Mouse (Mus musculus): ENCODE data around the gene Lrmda. TPM values are rescaled to one million over a fixed set of nuclear protein-coding genes. Genes with fewer than 3 reads are reported as not detected.

The Lrmda gene
- total RNA-seq, 1 experiment from 2014 or later, result 23.9 TPM

- ATAC-seq (replicated peaks in 1 of 2; ENCODE audit: insufficient read depth in 1 of 2, low FRiP score in 2 of 2, low TSS enrichment in 1 of 2, low read depth in 1 of 2, poor library complexity in 2 of 2, severe bottlenecking in 2 of 2), result peak; percentile 91 to 93
Measured at GRCm38 (mm10) chr14:22807726-22808594, 788.4 kb downstream of the Lrmda start.

DNA sequence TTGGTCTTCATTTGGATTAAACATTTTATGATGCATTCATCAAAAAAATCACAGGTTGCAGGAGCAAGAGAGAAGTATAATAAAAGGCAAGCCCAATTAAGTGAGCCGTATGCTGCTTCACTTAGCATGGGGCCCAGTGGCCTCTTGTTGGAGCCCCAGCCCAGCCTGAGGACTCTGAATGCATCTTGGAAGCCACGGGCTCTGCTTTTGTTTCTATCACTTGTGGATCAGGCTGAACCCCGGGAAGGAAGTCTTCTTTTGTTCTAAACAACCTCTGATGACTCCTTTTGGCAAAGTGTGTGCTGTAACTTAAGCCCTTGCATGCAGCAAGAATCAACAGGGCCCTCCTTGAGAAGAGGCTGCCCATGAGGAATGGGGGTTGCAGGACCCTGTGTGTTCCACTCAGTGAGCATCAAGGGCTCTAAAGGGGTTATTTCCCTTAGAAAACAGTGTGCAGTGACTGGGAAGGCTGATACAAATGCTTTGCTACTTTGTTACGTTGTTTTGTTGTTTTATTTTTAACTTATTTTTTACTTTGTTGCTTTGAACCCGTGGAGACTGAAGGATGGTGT is 789.2 kb downstream of the Lrmda start:
- no peak for ATAC-seq (replicated peaks in 1 of 2; ENCODE audit: insufficient read depth in 1 of 2, low FRiP score in 2 of 2, low TSS enrichment in 1 of 2, low read depth in 1 of 2, poor library complexity in 2 of 2, severe bottlenecking in 2 of 2)

DNA sequence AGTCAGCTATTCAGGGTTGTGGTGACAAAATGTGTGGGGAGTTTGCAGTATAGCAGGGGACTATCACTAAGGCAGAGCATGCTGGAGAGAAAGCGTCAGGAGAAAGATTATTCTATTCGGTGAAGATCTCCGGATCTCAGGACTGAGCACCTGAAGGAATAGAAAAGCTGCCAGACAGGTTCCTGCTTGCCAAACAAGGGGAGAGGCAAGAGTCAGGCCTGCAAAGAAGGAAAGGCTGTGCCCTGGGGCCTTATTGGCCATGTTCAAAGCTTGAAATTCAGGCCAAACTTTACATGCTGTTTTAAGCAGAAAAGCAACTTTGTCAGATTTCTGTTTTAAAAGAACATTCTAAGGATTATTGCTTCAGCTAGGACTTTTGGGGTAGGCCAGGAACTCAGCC is 789.7 kb downstream of the Lrmda start:
- ATAC-seq (replicated peaks in 1 of 2; ENCODE audit: insufficient read depth in 1 of 2, low FRiP score in 2 of 2, low TSS enrichment in 1 of 2, low read depth in 1 of 2, poor library complexity in 2 of 2, severe bottlenecking in 2 of 2), result no peak

- ATAC-seq (replicated peaks in 1 of 2; ENCODE audit: insufficient read depth in 1 of 2, low FRiP score in 2 of 2, low TSS enrichment in 1 of 2, low read depth in 1 of 2, poor library complexity in 2 of 2, severe bottlenecking in 2 of 2), result no peak
Measured at GRCm38 (mm10) chr14:22810531-22810930, 791.0 kb downstream of the Lrmda start.

DNA sequence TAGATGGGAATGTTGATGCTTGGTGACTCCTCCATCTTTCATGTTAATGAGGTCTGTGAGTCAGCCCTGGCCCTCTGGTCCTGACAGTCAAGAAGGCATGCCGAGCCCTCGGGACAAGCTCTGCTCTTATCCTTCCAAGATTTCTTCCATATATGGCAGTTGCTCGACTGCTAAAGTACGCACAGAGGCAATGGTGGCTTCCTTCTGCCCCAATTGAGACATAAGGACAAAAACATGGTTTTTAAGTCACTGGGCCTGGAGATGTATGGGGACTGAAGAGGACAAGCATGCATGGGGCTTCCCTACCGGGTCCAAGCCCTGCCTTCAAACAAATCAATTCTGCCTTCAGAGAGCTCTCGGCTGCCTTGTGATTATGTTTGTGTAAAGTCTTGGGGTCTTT is 793.3 kb downstream of the Lrmda start:
- no peak for ATAC-seq (replicated peaks in 1 of 2; ENCODE audit: insufficient read depth in 1 of 2, low FRiP score in 2 of 2, low TSS enrichment in 1 of 2, low read depth in 1 of 2, poor library complexity in 2 of 2, severe bottlenecking in 2 of 2)

DNA sequence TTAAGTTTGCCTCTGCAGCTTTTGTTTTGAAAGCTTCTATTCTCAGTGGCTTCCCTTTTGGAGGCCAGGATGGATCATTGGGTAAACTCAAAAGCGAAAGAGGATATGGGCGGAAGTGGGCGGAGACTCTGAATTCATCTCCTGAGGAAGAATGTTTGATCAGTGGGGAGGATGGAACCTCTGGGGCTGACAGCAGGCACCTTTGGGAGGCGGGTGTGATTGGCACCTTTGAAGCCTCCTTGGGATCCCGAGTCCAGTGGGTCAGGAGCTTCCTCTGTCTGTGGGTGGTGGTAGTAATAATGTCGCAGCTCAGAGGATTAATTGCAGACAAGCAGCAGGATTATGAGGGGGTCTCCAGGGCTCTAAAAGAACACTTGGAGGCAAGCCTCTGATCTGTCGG is 793.9 kb downstream of the Lrmda start:
- peak in 1 of 2 experiments; percentile 68; a peak in 2 of 4 replicates for ATAC-seq (replicated peaks in 1 of 2; ENCODE audit: insufficient read depth in 1 of 2, low FRiP score in 2 of 2, low TSS enrichment in 1 of 2, low read depth in 1 of 2, poor library complexity in 2 of 2, severe bottlenecking in 2 of 2)

- ATAC-seq (replicated peaks in 1 of 2; ENCODE audit: insufficient read depth in 1 of 2, low FRiP score in 2 of 2, low TSS enrichment in 1 of 2, low read depth in 1 of 2, poor library complexity in 2 of 2, severe bottlenecking in 2 of 2), result no peak
Measured at GRCm38 (mm10) chr14:22814811-22815345, 795.4 kb downstream of the Lrmda start.

GRCm38 (mm10) chr14:22817346-22818201 is 798.1 kb downstream of the Lrmda start:
- ATAC-seq (replicated peaks in 1 of 2; ENCODE audit: insufficient read depth in 1 of 2, low FRiP score in 2 of 2, low TSS enrichment in 1 of 2, low read depth in 1 of 2, poor library complexity in 2 of 2, severe bottlenecking in 2 of 2), result 0 out of 4 replicates have a peak, but pooled peaks of 1 of the 2 experiments have one; percentile 56

DNA sequence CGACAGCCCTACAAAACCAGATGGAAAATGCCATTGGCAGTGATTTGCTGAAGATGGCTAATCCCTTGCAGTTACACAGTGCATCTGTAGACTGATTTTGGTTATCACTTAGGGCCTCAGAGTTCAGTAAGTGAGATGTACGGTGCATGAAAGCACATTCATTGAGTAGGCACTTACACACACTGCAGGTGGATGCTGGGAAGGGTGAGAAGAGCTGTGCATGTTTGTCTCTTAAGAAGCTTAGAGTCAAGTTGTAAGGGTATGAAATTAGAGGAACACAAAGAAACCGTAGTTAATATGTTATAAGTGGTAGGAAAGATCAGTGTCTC is 798.7 kb downstream of the Lrmda start:
- ATAC-seq (replicated peaks in 1 of 2; ENCODE audit: insufficient read depth in 1 of 2, low FRiP score in 2 of 2, low TSS enrichment in 1 of 2, low read depth in 1 of 2, poor library complexity in 2 of 2, severe bottlenecking in 2 of 2), result no peak

DNA sequence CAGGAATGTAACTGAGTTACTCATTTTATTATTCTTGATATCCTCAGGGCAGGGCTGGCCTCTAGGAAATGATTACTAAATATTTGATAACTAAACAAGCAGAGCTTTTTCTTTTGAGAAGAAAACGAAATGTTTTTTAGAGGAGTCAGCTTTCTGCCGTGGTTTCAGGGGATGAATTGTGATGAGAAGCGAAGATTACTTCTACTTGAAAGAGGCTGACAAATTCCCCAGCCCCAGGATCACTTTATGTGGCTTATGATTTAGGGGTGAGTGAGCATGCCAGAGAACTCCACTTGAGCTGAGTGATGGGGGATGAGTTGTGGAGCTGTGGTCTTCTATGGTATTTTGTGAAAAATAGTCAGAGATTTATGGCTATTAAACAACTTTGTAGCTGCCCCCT is 803.4 kb downstream of the Lrmda start:
- no peak for ATAC-seq (replicated peaks in 1 of 2; ENCODE audit: insufficient read depth in 1 of 2, low FRiP score in 2 of 2, low TSS enrichment in 1 of 2, low read depth in 1 of 2, poor library complexity in 2 of 2, severe bottlenecking in 2 of 2)

GRCm38 (mm10) chr14:22826825-22827224 is 807.3 kb downstream of the Lrmda start:
- ATAC-seq (replicated peaks in 1 of 2; ENCODE audit: insufficient read depth in 1 of 2, low FRiP score in 2 of 2, low TSS enrichment in 1 of 2, low read depth in 1 of 2, poor library complexity in 2 of 2, severe bottlenecking in 2 of 2), result no peak

- ATAC-seq (replicated peaks in 1 of 2; ENCODE audit: insufficient read depth in 1 of 2, low FRiP score in 2 of 2, low TSS enrichment in 1 of 2, low read depth in 1 of 2, poor library complexity in 2 of 2, severe bottlenecking in 2 of 2), result no peak
Measured at GRCm38 (mm10) chr14:22837058-22837457, 817.5 kb downstream of the Lrmda start.

DNA sequence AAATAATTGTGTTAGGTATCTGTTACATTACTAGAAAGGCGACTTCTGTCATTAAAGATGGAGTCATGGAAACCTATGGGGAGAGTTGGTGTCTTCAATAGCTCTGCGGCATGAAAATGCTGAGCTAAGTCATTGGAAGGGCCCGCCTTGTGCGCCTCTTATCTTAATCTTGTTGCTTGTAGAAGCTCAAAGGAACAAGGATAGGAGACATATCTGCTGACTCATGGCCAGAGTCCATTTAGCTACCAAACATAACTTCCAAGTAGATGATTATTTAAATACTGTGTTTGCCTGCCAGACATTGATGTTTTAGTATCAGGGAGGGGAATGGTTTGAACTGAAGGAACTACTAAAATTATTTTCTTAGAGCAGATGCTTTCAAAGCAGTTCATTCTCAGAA is 821.6 kb downstream of the Lrmda start:
- no peak for ATAC-seq (replicated peaks in 1 of 2; ENCODE audit: insufficient read depth in 1 of 2, low FRiP score in 2 of 2, low TSS enrichment in 1 of 2, low read depth in 1 of 2, poor library complexity in 2 of 2, severe bottlenecking in 2 of 2)

GRCm38 (mm10) chr14:22844006-22844405 is 824.5 kb downstream of the Lrmda start:
- no peak for ATAC-seq (replicated peaks in 1 of 2; ENCODE audit: insufficient read depth in 1 of 2, low FRiP score in 2 of 2, low TSS enrichment in 1 of 2, low read depth in 1 of 2, poor library complexity in 2 of 2, severe bottlenecking in 2 of 2)

DNA sequence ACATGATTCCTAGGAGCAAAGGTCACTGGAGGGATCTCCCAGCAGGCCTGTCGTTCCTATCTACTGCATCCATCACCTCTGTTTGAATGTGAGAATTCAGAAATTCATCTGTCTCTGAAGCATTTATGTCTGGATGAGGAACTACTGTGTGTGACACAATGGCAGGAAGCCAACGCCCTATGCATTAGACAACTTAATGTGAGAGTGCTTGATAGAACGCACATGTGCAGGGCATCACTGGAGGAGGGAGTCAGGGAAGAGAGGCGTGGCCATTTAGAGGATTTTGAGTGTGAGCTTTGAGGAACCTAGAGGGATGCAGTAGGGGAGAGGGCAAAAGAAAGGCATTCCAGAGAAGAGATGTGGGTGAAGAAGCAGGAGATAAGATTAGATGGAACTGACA is 825.9 kb downstream of the Lrmda start:
- ATAC-seq (replicated peaks in 1 of 2; ENCODE audit: insufficient read depth in 1 of 2, low FRiP score in 2 of 2, low TSS enrichment in 1 of 2, low read depth in 1 of 2, poor library complexity in 2 of 2, severe bottlenecking in 2 of 2), result peak in 1 of 2 experiments; percentile 53; a peak in 1 of 4 replicates

- ATAC-seq (replicated peaks in 1 of 2; ENCODE audit: insufficient read depth in 1 of 2, low FRiP score in 2 of 2, low TSS enrichment in 1 of 2, low read depth in 1 of 2, poor library complexity in 2 of 2, severe bottlenecking in 2 of 2), result no peak; a peak in 1 of 4 replicates
Measured at GRCm38 (mm10) chr14:22847011-22847786, 827.7 kb downstream of the Lrmda start.

GRCm38 (mm10) chr14:22849108-22849507 is 829.6 kb downstream of the Lrmda start:
- ATAC-seq (replicated peaks in 1 of 2; ENCODE audit: insufficient read depth in 1 of 2, low FRiP score in 2 of 2, low TSS enrichment in 1 of 2, low read depth in 1 of 2, poor library complexity in 2 of 2, severe bottlenecking in 2 of 2), result no peak
